Mouse (Mus musculus) G1E (cell line): ENCODE results near the gene Pkp3. TPM values are rescaled to one million over a fixed set of nuclear protein-coding genes. Genes with fewer than 3 reads are reported as not detected.
"Not testable (repeated sequence)": the region's sequence is repeated elsewhere in the genome, so short reads cannot be mapped to it uniquely, and the experiment has no call there.

Experiments used
- ATAC-seq: 2 replicates; pipeline ENCODE4 v1.8.0; 2016; ENCODE audit warnings: mild to moderate bottlenecking; ENCODE audit not compliant: insufficient number of reproducible peaks, poor library complexity, low FRiP score, severe bottlenecking; ENCODE audit errors: extremely low read depth
- DNase-seq: peaks from one replicate; pipeline ENCODE4 v3.0.0; 2012; ENCODE audit warnings: low spot score
- H3K27me3 ChIP-seq: 2 replicates; pipeline ENCODE4 v1.6.1; 2012; ENCODE audit warnings: mild to moderate bottlenecking, low read length, inconsistent platforms; ENCODE audit not compliant: insufficient read depth
- H3K36me3 ChIP-seq: replicated peaks from 2 replicates; pipeline ENCODE3; 2012; ENCODE audit warnings: mild to moderate bottlenecking, inconsistent platforms
- H3K4me1 ChIP-seq: 2 replicates; pipeline ENCODE4 v1.6.1; 2012; ENCODE audit warnings: low read depth, low read length, inconsistent platforms, mixed read lengths; ENCODE audit not compliant: insufficient read depth
- H3K4me3 ChIP-seq: 2 replicates; pipeline ENCODE4 v1.5.1; 2012; ENCODE audit warnings: low read depth, mild to moderate bottlenecking, inconsistent platforms, low read length, moderate library complexity, mixed read lengths
- H3K9me3 ChIP-seq: replicated peaks from 2 replicates; pipeline ENCODE4 v1.6.1; 2012; ENCODE audit warnings: inconsistent platforms
- CTCF ChIP-seq: IDR thresholded peaks from 2 replicates; pipeline ENCODE4 v1.5.1; 2012; ENCODE audit warnings: low read depth, low read length, inconsistent platforms, mixed read lengths
- GATA1 ChIP-seq: IDR thresholded peaks from 2 replicates; pipeline ENCODE4 v1.6.1; 2012; ENCODE audit warnings: borderline replicate concordance, low read length, inconsistent platforms, mixed read lengths
- GATA2 ChIP-seq: IDR thresholded peaks from 2 replicates; pipeline ENCODE4 v1.6.1; 2012; ENCODE audit warnings: low read depth, low read length, inconsistent platforms, borderline replicate concordance
- POLR2AphosphoS5 ChIP-seq: IDR thresholded peaks from 2 replicates; pipeline ENCODE4 v1.6.1; 2012; ENCODE audit warnings: low read depth, low read length, inconsistent platforms; ENCODE audit not compliant: insufficient replicate concordance
- TAL1 ChIP-seq: conservative IDR thresholded peaks from 2 replicates; pipeline ENCODE4 v1.6.1; 2012; ENCODE audit warnings: low read depth, low read length, inconsistent platforms, mixed read lengths
- polyA plus RNA-seq: library from polyadenylated mRNA; stranded (reverse); fragments of >175 nt; gene quantifications from 2 replicates; pipeline ENCODE4 v1.2.3, GENCODE M21; 2012
- total RNA-seq, 2 experiments: library from RNA; stranded (forward) in 1 of 2; stranded (reverse) in 1 of 2; fragments of 200-1000 nt in 1 of 2; fragments of >200 nt in 1 of 2; fragmentation: Nextera tagmentation in 1 of 2; gene quantifications; 2 replicates each; pipeline ENCODE4 v1.2.3; 2014 to 2017

Pkp3 gene
- total RNA-seq (2014; fragmentation: Nextera tagmentation): not detected in 2 replicates
- total RNA-seq (2017): not detected in 2 replicates
- polyA plus RNA-seq: not detected in 2 replicates

DNA sequence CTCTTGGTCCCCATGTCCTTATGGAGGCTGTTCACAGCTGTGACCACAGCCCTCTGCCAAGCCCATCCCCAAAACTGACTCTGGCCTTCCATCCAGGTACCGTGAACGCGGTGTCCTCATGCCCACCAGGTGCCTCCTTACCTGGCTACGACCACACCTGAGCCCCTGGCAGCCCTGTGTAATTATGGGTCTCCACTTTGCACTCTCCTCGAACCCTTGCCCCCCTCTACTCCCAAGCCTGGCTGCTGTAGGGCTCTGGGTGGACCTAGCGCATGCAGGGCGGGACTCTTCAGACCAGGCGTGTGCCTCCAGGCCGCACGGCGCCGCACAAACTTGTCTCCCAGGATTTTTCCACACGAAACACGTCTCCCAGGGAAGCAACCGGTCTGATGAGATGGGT, at the start of gene Pkp3:
TSS of gene Pkp3 (plus strand) at position 378 of the 400 bp plus-strand sequence.
- ATAC-seq: no peak
- no peak for DNase-seq
- Histone ChIP-seq H3K9me3 (no peaks in the 10 kb centered on the region), H3K4me1 (no peaks in the 10 kb centered on the region), H3K27me3 (peaks cover 45% of the 10 kb centered on the region), H3K36me3 (no peaks in the 10 kb centered on the region), H3K4me3 (no peak within 1 kb of the TSS)
- TF ChIP-seq TAL1 (no peak), GATA1 (no peak), POLR2AphosphoS5 (no peak), CTCF (no peak), GATA2 (no peak)

DNA sequence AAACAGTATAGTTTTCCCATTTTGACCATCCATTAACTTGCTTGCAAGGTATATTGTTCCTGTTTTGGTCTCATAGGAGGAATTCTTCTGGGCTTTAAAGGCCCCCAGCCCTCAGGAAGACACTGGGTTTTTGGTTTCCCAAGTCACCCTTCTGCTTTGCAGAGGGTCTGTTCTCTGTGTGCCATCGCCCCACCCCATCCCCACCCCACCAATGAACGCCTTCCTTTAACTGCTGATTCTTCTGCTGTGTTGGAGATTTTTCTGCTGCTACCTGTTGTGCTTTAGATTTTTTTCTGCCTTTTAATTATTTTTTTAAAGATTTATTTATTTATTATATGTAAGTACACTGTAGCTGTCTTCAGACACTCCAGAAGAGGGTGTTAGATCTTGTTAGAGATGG, 49.2 kb upstream of the Pkp3 start, which contains the start of gene Gm17387:
TSS of gene Gm17387 (plus strand) at position 301 of the 400 bp plus-strand sequence.
- H3K4me1 ChIP-seq: no peaks in the 10 kb centered on the region

DNA sequence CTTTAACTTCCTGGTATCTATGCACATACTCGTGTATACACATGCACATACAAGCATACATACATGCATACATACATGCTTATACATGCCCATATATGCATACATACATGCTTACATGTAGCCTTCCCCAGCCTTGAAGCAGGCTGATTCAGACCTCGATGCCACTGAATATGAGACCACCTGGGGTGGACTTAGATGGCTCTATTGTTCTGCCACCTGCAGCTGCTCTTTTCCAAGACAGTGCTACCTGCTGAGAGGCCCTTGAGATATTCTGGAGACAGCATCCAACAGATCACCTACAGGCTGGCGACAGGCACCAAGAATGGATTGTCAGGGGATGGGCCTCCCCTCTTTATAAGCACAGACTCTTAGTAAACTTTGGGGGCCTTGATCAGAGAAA, 47.6 kb upstream of the Pkp3 start:
- ATAC-seq (no peak), DNase-seq (no peak)
- H3K9me3 ChIP-seq: no peaks in the 10 kb centered on the region
- no peak overlapping the region for H3K4me3 ChIP-seq
- H3K36me3 ChIP-seq: no peaks in the 10 kb centered on the region
- no peak for TF ChIP-seq GATA1
- TF ChIP-seq TAL1: no peak
- TF ChIP-seq GATA2: no peak
- TF ChIP-seq CTCF: no peak
- H3K4me1 ChIP-seq: no peaks in the 10 kb centered on the region
- peaks cover 40% of the 10 kb centered on the region for H3K27me3 ChIP-seq

More for the DNA sequence above, 49.2 kb upstream of the Pkp3 start, which contains the start of gene Gm17387:
- no peak within 1 kb of the TSS for H3K4me3 ChIP-seq
- H3K36me3 ChIP-seq: no peaks in the 10 kb centered on the region
- peaks cover 36% of the 10 kb centered on the region for H3K27me3 ChIP-seq
- ATAC-seq: no peak
- no peak for DNase-seq
- TF ChIP-seq TAL1: no peak
- no peak for TF ChIP-seq GATA2
- TF ChIP-seq CTCF: no peak
- no peak for TF ChIP-seq GATA1
- no peak for TF ChIP-seq POLR2AphosphoS5
- H3K9me3 ChIP-seq: no peaks in the 10 kb centered on the region

DNA sequence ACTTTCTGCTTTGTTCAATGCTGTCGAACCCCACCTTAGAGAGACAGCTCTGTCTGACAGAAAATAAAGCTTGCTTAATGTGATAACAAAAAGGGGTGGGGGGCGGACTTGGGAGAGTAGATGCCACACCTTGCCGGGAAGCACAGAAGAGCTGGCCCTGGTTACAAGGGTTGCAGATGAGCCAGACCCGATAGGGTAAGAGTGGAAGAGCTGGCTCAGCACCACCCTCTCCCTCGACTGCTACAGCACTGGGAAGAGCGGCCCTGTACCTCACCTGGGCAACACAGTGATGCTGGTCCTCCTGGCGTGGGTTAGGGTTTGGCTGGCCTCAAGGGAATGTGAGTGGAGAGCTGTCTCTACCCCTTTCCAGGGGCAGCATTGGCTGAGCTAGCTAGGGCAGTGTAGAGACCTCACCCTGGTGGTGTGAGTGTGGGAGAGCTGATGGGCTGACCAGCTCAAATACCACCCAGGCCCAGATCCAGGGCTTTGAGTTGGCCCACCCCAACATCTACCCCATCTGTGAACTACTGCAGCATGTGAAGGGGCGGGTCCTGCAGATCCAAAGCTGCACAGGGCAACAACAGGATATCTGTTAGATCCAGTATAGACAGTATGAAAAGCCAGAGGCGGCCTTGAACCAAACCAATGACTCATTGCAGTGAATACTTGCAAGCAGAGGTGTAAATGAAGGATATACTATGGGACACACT, 45.4 kb upstream of the Pkp3 start:
- no peaks in the 10 kb centered on the region for H3K4me1 ChIP-seq
- H3K9me3 ChIP-seq: no peaks in the 10 kb centered on the region
- peaks cover 37% of the 10 kb centered on the region for H3K27me3 ChIP-seq
- DNase-seq: no peak
- no peak overlapping the region for H3K4me3 ChIP-seq
- no peaks in the 10 kb centered on the region for H3K36me3 ChIP-seq
- no peak for ATAC-seq
- TF ChIP-seq TAL1 (no peak), CTCF (no peak), GATA1 (no peak), GATA2 (no peak), POLR2AphosphoS5 (no peak)

DNA sequence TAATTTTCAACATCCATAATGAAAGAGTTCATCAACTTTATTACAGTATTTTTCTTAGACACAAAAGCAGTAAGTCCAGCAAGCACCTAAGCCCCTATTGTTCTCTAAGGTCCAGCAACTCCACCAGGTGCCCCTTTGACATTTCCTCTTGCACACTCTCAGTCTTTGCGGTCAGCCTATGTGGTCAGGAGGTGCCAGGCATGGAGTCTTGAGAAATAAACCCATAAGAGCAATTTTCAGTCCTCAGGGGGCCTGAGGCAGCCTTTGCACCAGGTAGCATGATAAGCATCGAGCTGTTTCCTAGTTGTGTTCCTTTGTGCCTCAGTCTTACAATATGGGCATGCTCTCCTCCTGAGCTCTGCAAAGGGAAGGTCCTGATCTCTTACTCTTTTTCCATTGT, 41.4 kb upstream of the Pkp3 start:
- H3K27me3 ChIP-seq: peaks cover 27% of the 10 kb centered on the region
- H3K36me3 ChIP-seq, ATAC-seq, H3K4me3 ChIP-seq, DNase-seq, H3K9me3 ChIP-seq, H3K4me1 ChIP-seq: not testable (repeated sequence)

DNA sequence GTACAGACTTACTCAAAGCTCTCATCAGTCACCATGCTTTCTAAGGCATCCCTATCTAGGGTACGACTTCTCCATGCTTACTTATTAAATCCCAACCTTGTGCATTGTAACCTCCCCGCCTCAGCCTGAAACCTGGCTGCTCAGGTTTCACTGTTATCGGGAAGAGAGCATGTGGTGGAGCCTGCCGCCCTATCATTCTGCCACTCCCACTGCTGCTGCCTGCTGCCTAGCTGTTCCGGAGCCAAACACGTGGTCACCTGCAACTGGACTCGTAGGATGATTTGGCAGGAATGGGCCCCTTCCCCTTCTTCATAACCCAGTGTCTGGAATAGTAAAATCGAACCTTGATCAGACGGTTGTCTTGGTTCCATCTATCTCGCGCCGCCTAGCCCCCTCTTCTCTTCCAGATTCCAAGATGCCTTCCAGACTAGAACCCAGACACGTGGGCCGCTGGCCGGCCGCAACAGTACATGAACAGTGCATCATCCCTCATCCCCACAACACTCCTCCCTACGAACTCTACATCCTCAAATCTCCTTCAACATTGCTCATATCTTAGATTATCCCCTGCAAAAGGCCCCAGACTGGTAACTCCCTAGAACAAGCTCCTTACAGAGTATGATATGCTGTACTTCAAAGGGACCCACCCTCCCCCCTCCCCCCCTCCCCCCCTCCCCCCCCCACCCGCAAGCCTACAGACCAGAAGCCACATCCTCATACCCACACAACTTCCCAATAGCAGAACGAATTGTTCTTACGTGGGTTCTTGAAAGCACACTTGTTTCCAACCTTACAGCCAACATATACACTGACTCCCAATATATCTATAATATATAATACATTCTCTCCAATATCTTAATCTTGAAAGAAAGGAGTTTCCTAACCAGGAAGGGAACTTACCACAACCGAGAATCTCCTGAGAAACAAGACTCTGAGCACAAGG, 39.7 kb upstream of the Pkp3 start:
- DNase-seq (no peak), ATAC-seq (no peak)
- Histone ChIP-seq H3K9me3 (no peaks in the 10 kb centered on the region), H3K4me3 (no peak overlapping the region), H3K27me3 (peaks cover 19% of the 10 kb centered on the region), H3K4me1 (no peaks in the 10 kb centered on the region), H3K36me3 (no peaks in the 10 kb centered on the region)
- TF ChIP-seq GATA1 (no peak), TAL1 (no peak), GATA2 (no peak), POLR2AphosphoS5 (no peak), CTCF (no peak)
